Mouse (Mus musculus) R1 (cell line): Measurements from ENCODE around the gene Mettl25.

Experiments
- DNase-seq: peaks from one replicate; pipeline ENCODE4 v3.0.0-alpha.2; 2018; ENCODE audit warnings: low read depth, low spot score

Mettl25 gene

GRCm38 (mm10) chr10:105840928-105841888 is at the start of gene Mettl25, which contains the start of gene Ccdc59:
Mettl25 (minus strand) TSS chr10:105841380.
Ccdc59 (plus strand) TSS chr10:105841067.
- peak; percentile 95 for DNase-seq

- peak; percentile 14 for DNase-seq
These were observed 26.1 kb upstream of the Mettl25 start for GRCm38 (mm10) chr10:105867312-105867711.

- DNase-seq: no peak
These were observed 10.0 kb upstream of the Mettl25 start for GRCm38 (mm10) chr10:105851136-105851535.

GRCm38 (mm10) chr10:105850286-105850685 is 9.1 kb upstream of the Mettl25 start:
- DNase-seq: peak; percentile 4

GRCm38 (mm10) chr10:105842574-105842973 is 1.4 kb upstream of the Mettl25 start:
- peak; percentile 49 for DNase-seq

- DNase-seq: peak; percentile 82
These were observed 6.5 kb downstream of the Mettl25 start for GRCm38 (mm10) chr10:105834627-105835228.

- DNase-seq: no peak
These were observed 34.7 kb downstream of the Mettl25 start for GRCm38 (mm10) chr10:105806259-105807010.

- no peak for DNase-seq
These were observed 37.7 kb downstream of the Mettl25 start for GRCm38 (mm10) chr10:105803461-105803860.

GRCm38 (mm10) chr10:105802132-105802531 is 39.0 kb downstream of the Mettl25 start:
- peak; percentile 19 for DNase-seq

GRCm38 (mm10) chr10:105801147-105801546 is 40.0 kb downstream of the Mettl25 start:
- no peak for DNase-seq

- no peak for DNase-seq
These were observed 43.8 kb downstream of the Mettl25 start for GRCm38 (mm10) chr10:105797250-105797924.

GRCm38 (mm10) chr10:105793776-105794552 is 47.2 kb downstream of the Mettl25 start:
- DNase-seq: no peak

GRCm38 (mm10) chr10:105788744-105789486 is 52.3 kb downstream of the Mettl25 start:
- DNase-seq: no peak

- DNase-seq: no peak
These were observed 57.4 kb downstream of the Mettl25 start for GRCm38 (mm10) chr10:105783766-105784165.

GRCm38 (mm10) chr10:105774382-105774781 is 66.8 kb downstream of the Mettl25 start:
- DNase-seq: peak; percentile 69

- DNase-seq: no peak
These were observed 68.3 kb downstream of the Mettl25 start for GRCm38 (mm10) chr10:105772821-105773302.

GRCm38 (mm10) chr10:105763959-105764358 is 77.2 kb downstream of the Mettl25 start:
- DNase-seq: no peak

- DNase-seq: no peak
These were observed 80.7 kb downstream of the Mettl25 start for GRCm38 (mm10) chr10:105760460-105760859.

GRCm38 (mm10) chr10:105760046-105760445 is 81.1 kb downstream of the Mettl25 start:
- no peak for DNase-seq
